11 mouse cellular contexts compared by ENCODE assay signal in the genomic region with DNA sequence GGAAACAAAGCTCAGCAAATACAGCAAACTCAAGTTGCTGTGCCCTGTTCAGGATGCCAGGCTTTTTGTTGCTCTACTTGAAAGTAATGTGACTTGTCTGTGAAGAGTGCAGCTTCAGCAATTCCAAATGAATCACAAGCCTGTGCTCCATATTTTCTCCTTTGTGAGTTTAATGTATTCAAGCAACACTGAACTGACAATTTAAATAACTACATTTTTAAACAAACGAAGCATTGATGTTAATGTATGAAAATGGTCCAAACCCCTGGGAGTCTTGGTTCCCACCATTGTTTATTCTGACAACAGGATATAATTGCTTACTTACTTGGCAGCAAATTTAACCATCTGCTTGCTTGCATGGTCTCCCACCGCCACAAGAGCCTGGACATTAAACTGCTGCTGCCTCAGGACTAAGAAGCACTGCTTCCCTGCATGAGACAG. TPM values are rescaled to one million over a fixed set of nuclear protein-coding genes. Genes with fewer than 3 reads are reported as not detected.
DNase-seq lines count a peak whose midpoint lies in the region; ATAC-seq and TF ChIP-seq lines count a peak whose summit lies in the region.
"Had no signal": no experiment of that assay in that cellular context is flagged by ENCODE, and none has a peak within 500 bp of the region (broad histone marks: within the 10 kb centered on the region; RNA-seq: fewer than 3 reads in every experiment).

No protein-coding gene starts in this region.

- H3K4me1 ChIP-seq in heart, postnatal 0 days (ENCODE audit: control insufficient read depth, insufficient read depth), result no peaks in the 10 kb centered on the region
- no peaks in the 10 kb centered on the region for H3K4me1 ChIP-seq in heart, embryonic 10.5 days
- peaks cover 10% of the 10 kb centered on the region; the same call in 1 of the 2 replicates for H3K4me1 ChIP-seq in bone marrow macrophage, adult 2 months (ENCODE audit: control insufficient read depth, insufficient read depth, low read length)
- peaks cover 36% of the 10 kb centered on the region for H3K4me1 ChIP-seq in forebrain, embryonic 15.5 days
- peaks cover 25% of the 10 kb centered on the region for H3K4me1 ChIP-seq in midbrain, embryonic 11.5 days (ENCODE audit: control insufficient read depth, insufficient read depth, low read length)

- ATAC-seq in heart, postnatal 0 days (ENCODE audit: insufficient read depth, low read depth), result no peak
- ATAC-seq in forebrain, embryonic 15.5 days (replicated peaks), result peak; percentile 95
- ATAC-seq in midbrain, embryonic 11.5 days (ENCODE audit: low FRiP score), result peak; percentile 77
- no peak for ATAC-seq in inflammation-experienced regulatory T-cells, adult 6 months
- no peak for ATAC-seq in megakaryocyte-erythroid progenitor cell, adult 5-6 weeks (replicated peaks; ENCODE audit: low FRiP score, low TSS enrichment, poor library complexity, severe bottlenecking)

- no peak for TF ChIP-seq POLR2A in bone marrow macrophage, adult 2 months (IDR thresholded peaks at IDR 0.05; ENCODE audit: borderline replicate concordance, low read depth, low read length)

- no peak for TF ChIP-seq CTCF in heart, postnatal 0 days (IDR thresholded peaks at IDR 0.05; ENCODE audit: low read depth)
- TF ChIP-seq CTCF in bone marrow macrophage, adult 2 months (IDR thresholded peaks at IDR 0.05; ENCODE audit: low read depth, low read length), result no peak

- H3K9me3 ChIP-seq in heart, postnatal 0 days (replicated peaks; ENCODE audit: control insufficient read depth, low read length), result no peaks in the 10 kb centered on the region
- H3K9me3 ChIP-seq in heart, embryonic 10.5 days, result no peaks in the 10 kb centered on the region
- H3K9me3 ChIP-seq in forebrain, embryonic 15.5 days, result no peaks in the 10 kb centered on the region
- no peaks in the 10 kb centered on the region for H3K9me3 ChIP-seq in midbrain, embryonic 11.5 days (ENCODE audit: control insufficient read depth, low read length)

- H3K9ac ChIP-seq in heart, postnatal 0 days (replicated peaks; ENCODE audit: low read depth, low read length), result no peak overlapping the region
- H3K9ac ChIP-seq in forebrain, embryonic 15.5 days (replicated peaks), result no peak overlapping the region; the same call in 1 of the 2 replicates
- no peak overlapping the region for H3K9ac ChIP-seq in midbrain, embryonic 11.5 days (ENCODE audit: low read length)

- peaks cover 29% of the 10 kb centered on the region for H3K36me3 ChIP-seq in heart, postnatal 0 days (replicated peaks; ENCODE audit: control insufficient read depth, insufficient read depth, low read length)
- H3K36me3 ChIP-seq in heart, embryonic 10.5 days, result peaks cover 47% of the 10 kb centered on the region
- H3K36me3 ChIP-seq in forebrain, embryonic 15.5 days, result no peaks in the 10 kb centered on the region
- H3K36me3 ChIP-seq in midbrain, embryonic 11.5 days (ENCODE audit: control insufficient read depth, insufficient read depth, low read length), result no peaks in the 10 kb centered on the region

- no peak for TF ChIP-seq EP300 in heart, postnatal 0 days (IDR thresholded peaks at IDR 0.05; ENCODE audit: low read depth)

- WGBS in heart, postnatal 0 days, result 65% methylated on average over 2 of the region's 2 CpGs
- 66% methylated on average over 2 of the region's 2 CpGs for WGBS in heart, embryonic 10.5 days
- WGBS in forebrain, embryonic 15.5 days, result 1% methylated on average over 2 of the region's 2 CpGs
- WGBS in midbrain, embryonic 11.5 days, result 39% methylated on average over 2 of the region's 2 CpGs

- H3K4me2 ChIP-seq in heart, postnatal 0 days (ENCODE audit: low read depth, low read length), result no peak overlapping the region
- no peak overlapping the region for H3K4me2 ChIP-seq in forebrain, embryonic 15.5 days (replicated peaks)
- H3K4me2 ChIP-seq in midbrain, embryonic 11.5 days, result no peak overlapping the region

- no peak overlapping the region for H3K4me3 ChIP-seq in heart, postnatal 0 days (ENCODE audit: low read depth, low read length)
- no peak overlapping the region for H3K4me3 ChIP-seq in heart, embryonic 10.5 days
- H3K4me3 ChIP-seq in bone marrow macrophage, adult 2 months (ENCODE audit: insufficient read depth, low read length), result no peak overlapping the region
- no peak overlapping the region for H3K4me3 ChIP-seq in forebrain, embryonic 15.5 days
- no peak overlapping the region for H3K4me3 ChIP-seq in midbrain, embryonic 11.5 days (ENCODE audit: low read depth, low read length)
- H3K4me3 ChIP-seq: erythroblast, embryonic 14.5 days had no signal

- H3K27me3 ChIP-seq in heart, postnatal 0 days (ENCODE audit: control insufficient read depth, insufficient read depth, low read length), result no peaks in the 10 kb centered on the region
- no peaks in the 10 kb centered on the region for H3K27me3 ChIP-seq in heart, embryonic 10.5 days (ENCODE audit: insufficient read depth, poor library complexity, severe bottlenecking)
- no peaks in the 10 kb centered on the region for H3K27me3 ChIP-seq in forebrain, embryonic 15.5 days
- H3K27me3 ChIP-seq in midbrain, embryonic 11.5 days (ENCODE audit: control insufficient read depth, insufficient read depth, low read length), result no peaks in the 10 kb centered on the region

- peak overlapping the region; percentile 44; the same call in 1 of the 2 replicates for H3K27ac ChIP-seq in heart, postnatal 0 days (ENCODE audit: low read depth)
- H3K27ac ChIP-seq in heart, embryonic 10.5 days, result no peak overlapping the region
- H3K27ac ChIP-seq in bone marrow macrophage, adult 2 months (ENCODE audit: insufficient read depth, low read depth, low read length), result peak overlapping the region; percentile 40
- peak overlapping the region; percentile 65 for H3K27ac ChIP-seq in forebrain, embryonic 15.5 days (replicated peaks)
- peak overlapping the region; percentile 40; the same call in 1 of the 2 replicates for H3K27ac ChIP-seq in midbrain, embryonic 11.5 days (ENCODE audit: low read depth, low read length)

- DNase-seq in heart, postnatal 0 days (ENCODE audit: low spot score), result no peak
- DNase-seq in heart, embryonic 10.5 days (ENCODE audit: low spot score), result no peak
- peak; percentile 86 for DNase-seq in midbrain, embryonic 11.5 days (ENCODE audit: low spot score, missing footprints)
- no peak for DNase-seq in gastrocnemius, postnatal 10 days
- DNase-seq: adrenal gland, postnatal 25 days; spleen, adult 18-20 months had no signal

RNA-seq across cellular contexts. Expression of a gene that starts 12.1 kb away (rescaled TPM):
- total RNA-seq in heart, postnatal 0 days (2014; rRNA removed; ENCODE audit: low replicate concordance), result 42.6 and 60.7 TPM in 2 replicates
- polyA plus RNA-seq in heart, postnatal 0 days (2015; fragmentation: Nextera tagmentation; extraction: Ambion mirVana), result 74.7 and 76.6 TPM in 2 replicates
- 137 and 155 TPM in 2 replicates for polyA plus RNA-seq in heart, embryonic 10.5 days (2016; fragmentation: Nextera tagmentation; extraction: Ambion mirVana)
- polyA plus RNA-seq in bone marrow macrophage, adult 2 months (2012; ENCODE audit: insufficient read depth, insufficient read length, missing spikeins), result 50.2 and 52.9 TPM in 2 replicates
- 137 and 141 TPM in 2 replicates for polyA plus RNA-seq in forebrain, embryonic 15.5 days (2015; fragmentation: Nextera tagmentation; extraction: Ambion mirVana)
- 126 and 148 TPM in 2 replicates for polyA plus RNA-seq in midbrain, embryonic 11.5 days (2014; fragmentation: Nextera tagmentation; extraction: Ambion mirVana)
- 100 to 1,000 TPM; 149 to 161 (median 153) TPM for polyA plus RNA-seq in inflammation-experienced regulatory T-cells, adult 6 months (2017; shearing (Covaris generic))
- 10 to 100 TPM; 74.8 to 75.2 TPM for total RNA-seq in gastrocnemius, postnatal 10 days (2021)
- total RNA-seq in megakaryocyte-erythroid progenitor cell, adult 5-6 weeks (2014; fragmentation: Nextera tagmentation), result 152 and 159 TPM in 2 replicates
- total RNA-seq in megakaryocyte-erythroid progenitor cell, adult 5-6 weeks (2017), result 306 and 352 TPM in 2 replicates

RNA-seq across cellular contexts. Expression of a gene that starts 45.6 kb away (rescaled TPM):
- total RNA-seq in heart, postnatal 0 days (2014; rRNA removed; ENCODE audit: low replicate concordance), result 54.3 and 85.4 TPM in 2 replicates
- 39.6 and 43.5 TPM in 2 replicates for polyA plus RNA-seq in heart, postnatal 0 days (2015; fragmentation: Nextera tagmentation; extraction: Ambion mirVana)
- 233 and 248 TPM in 2 replicates for polyA plus RNA-seq in heart, embryonic 10.5 days (2016; fragmentation: Nextera tagmentation; extraction: Ambion mirVana)
- polyA plus RNA-seq in bone marrow macrophage, adult 2 months (2012; ENCODE audit: insufficient read depth, insufficient read length, missing spikeins), result 44.6 and 46.5 TPM in 2 replicates
- polyA plus RNA-seq in forebrain, embryonic 15.5 days (2015; fragmentation: Nextera tagmentation; extraction: Ambion mirVana), result 110 and 114 TPM in 2 replicates
- polyA plus RNA-seq in midbrain, embryonic 11.5 days (2014; fragmentation: Nextera tagmentation; extraction: Ambion mirVana), result 315 and 320 TPM in 2 replicates
- polyA plus RNA-seq in inflammation-experienced regulatory T-cells, adult 6 months (2017; shearing (Covaris generic)), result 100 to 1,000 TPM in 2 of 3 experiments, 10 to 100 TPM in 1; 93.0 to 227 (median 108) TPM
- total RNA-seq in gastrocnemius, postnatal 10 days (2021), result 10 to 100 TPM; 15.3 to 22.4 TPM
- 286 and 335 TPM in 2 replicates for total RNA-seq in megakaryocyte-erythroid progenitor cell, adult 5-6 weeks (2014; fragmentation: Nextera tagmentation)
- 447 and 543 TPM in 2 replicates for total RNA-seq in megakaryocyte-erythroid progenitor cell, adult 5-6 weeks (2017)

Comparison
In these comparisons a context has a peak if more than half of its experiments do, and no peak if none do; other contexts are left out.
1. ATAC-seq: peak in forebrain, embryonic 15.5 days (single experiment) and midbrain, embryonic 11.5 days (single experiment); none in heart, postnatal 0 days (single experiment), inflammation-experienced regulatory T-cells, adult 6 months (single experiment) and megakaryocyte-erythroid progenitor cell, adult 5-6 weeks (single experiment).